Mouse (Mus musculus) midbrain, embryonic 10.5 days (tissue): ENCODE data around the gene Mast4. TPM values are rescaled to one million over a fixed set of nuclear protein-coding genes. Genes with fewer than 3 reads are reported as not detected.

Source experiments
- DNase-seq: peaks from one replicate; pipeline ENCODE4 v3.0.0-alpha.2; 2017; ENCODE audit warnings: low spot score
- H3K27ac ChIP-seq: fragments of 300-500 bp; sonication (generic); replicated peaks from 2 replicates; pipeline ENCODE4 v1.5.1; 2016; ENCODE audit warnings: mild to moderate bottlenecking
- H3K27me3 ChIP-seq: fragments of 300-500 bp; sonication (generic); 2 replicates; pipeline ENCODE4 v1.6.1; 2016; ENCODE audit warnings: low read depth, mild to moderate bottlenecking; ENCODE audit not compliant: poor library complexity, severe bottlenecking
- H3K36me3 ChIP-seq: fragments of 300-500 bp; sonication (generic); 2 replicates; pipeline ENCODE4 v1.6.1; 2016; ENCODE audit warnings: mild to moderate bottlenecking, moderate library complexity
- H3K4me1 ChIP-seq: fragments of 300-500 bp; sonication (generic); 2 replicates; pipeline ENCODE4 v1.6.1; 2016
- H3K4me3 ChIP-seq: fragments of 300-500 bp; sonication (generic); 2 replicates; pipeline ENCODE4 v1.5.1; 2016; ENCODE audit warnings: mild to moderate bottlenecking, moderate library complexity
- H3K9me3 ChIP-seq: fragments of 300-500 bp; sonication (generic); replicated peaks from 2 replicates; pipeline ENCODE4 v1.6.1; 2016; ENCODE audit warnings: mild to moderate bottlenecking
- WGBS: fragments of 180-500 bp; shearing (Covaris S2); methylation state at CpG from one replicate; pipeline ENCODE4 v1.1.7; 2016; 5-methylcytosine and 5-hydroxymethylcytosine counted together
- polyA plus RNA-seq: library from polyadenylated mRNA; unstranded; fragments of >200 nt; fragmentation: Nextera tagmentation; extraction: Ambion mirVana; gene quantifications from 2 replicates; pipeline ENCODE4 v1.2.1, GENCODE M21; 2016

Mast4 gene
- polyA plus RNA-seq, 1 experiment from 2014 or later, result 19.0 TPM

DNA sequence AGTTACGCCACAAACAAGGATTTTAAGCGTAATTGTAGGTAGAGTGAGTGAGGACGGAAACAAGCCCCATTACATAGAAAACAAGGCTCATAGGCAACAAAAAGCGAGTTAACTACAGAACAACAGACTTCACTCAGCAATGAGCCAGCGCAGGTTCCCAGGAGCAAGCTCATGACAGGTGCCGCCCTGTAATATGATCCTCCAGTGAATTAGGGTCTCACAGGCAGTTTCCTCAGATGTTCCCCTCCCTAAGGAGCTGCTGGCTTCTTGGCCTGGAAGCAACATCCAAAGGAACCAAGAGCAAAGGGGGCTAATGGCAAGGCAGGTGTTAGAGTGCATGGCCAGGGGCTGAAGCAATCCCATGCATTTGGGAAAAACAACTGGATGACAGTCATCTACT is 31.8 kb downstream of the Mast4 start:
- Histone ChIP-seq H3K9me3 (no peaks in the 10 kb centered on the region), H3K4me3 (no peak overlapping the region), H3K27me3 (no peaks in the 10 kb centered on the region), H3K4me1 (peaks cover 14% of the 10 kb centered on the region), H3K36me3 (no peaks in the 10 kb centered on the region), H3K27ac (no peak overlapping the region)
- no peak for DNase-seq
- 64% methylated on average over 6 of the region's 6 CpGs for WGBS

DNA sequence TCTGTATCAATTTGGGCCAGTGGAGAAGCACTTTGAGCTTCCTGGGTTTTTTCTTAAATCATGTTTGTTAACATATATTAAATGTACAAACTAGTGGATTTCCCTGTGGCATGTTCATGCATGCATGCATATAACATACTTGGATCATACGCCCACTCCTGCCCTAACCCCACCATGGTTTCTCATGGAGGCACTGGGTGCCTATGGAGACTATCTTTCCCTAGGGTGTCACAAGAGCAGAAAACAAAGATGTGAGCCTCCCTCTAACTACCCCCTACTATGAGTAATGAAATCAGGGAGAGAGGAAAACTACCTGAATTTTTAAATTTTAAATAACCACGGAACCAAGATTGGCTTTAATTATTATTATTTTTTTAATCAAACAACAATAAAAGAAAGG is 32.2 kb downstream of the Mast4 start:
- no peaks in the 10 kb centered on the region for H3K27me3 ChIP-seq
- DNase-seq, result no peak
- no peaks in the 10 kb centered on the region for H3K9me3 ChIP-seq
- peaks cover 14% of the 10 kb centered on the region for H3K4me1 ChIP-seq
- WGBS, result 92% methylated on average over 2 of the region's 2 CpGs
- no peaks in the 10 kb centered on the region for H3K36me3 ChIP-seq
- no peak overlapping the region for H3K4me3 ChIP-seq
- H3K27ac ChIP-seq, result no peak overlapping the region

DNA sequence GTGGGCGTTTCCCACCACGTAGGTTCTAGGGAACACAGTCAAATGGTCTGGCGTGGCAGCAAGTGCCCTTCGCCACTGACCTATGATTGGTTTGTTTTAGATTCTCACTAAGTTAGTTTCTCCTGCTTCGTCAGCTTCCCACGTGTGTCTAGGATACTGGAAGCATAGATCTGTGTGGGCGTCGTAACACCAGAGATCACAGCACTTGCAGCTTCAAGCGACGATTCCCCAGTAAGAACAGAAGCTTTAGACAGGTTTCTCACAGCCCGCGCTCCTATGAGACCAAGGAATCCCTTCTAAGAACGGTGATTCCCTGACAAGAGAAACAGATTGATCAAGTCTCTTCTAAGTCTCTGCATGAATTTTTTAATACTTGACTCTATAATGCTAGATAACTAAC is 39.9 kb downstream of the Mast4 start:
- DNase-seq, result no peak
- Histone ChIP-seq H3K9me3 (no peaks in the 10 kb centered on the region), H3K4me3 (no peak overlapping the region), H3K27ac (no peak overlapping the region), H3K36me3 (no peaks in the 10 kb centered on the region), H3K4me1 (no peaks in the 10 kb centered on the region), H3K27me3 (no peaks in the 10 kb centered on the region)
- WGBS, result 92% methylated on average over 13 of the region's 13 CpGs

DNA sequence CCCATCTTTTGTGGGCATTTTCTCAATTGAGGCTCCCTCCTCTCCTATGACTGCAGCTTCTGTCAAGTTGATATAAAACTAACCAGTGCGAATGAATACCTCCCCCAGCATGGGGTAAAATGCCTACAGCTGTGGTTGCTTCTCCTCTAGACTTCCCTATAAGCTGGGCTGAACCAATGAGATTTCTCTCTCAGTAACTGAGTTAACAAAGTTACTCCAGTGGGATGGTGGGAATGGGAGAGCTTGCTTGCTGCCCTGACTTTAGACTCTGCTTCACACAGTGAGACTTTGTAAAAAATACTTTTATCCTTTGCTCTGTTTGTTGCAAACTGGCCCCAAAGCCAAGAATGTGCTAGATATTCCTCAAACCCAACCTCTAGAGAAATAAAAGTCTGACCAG is 41.2 kb downstream of the Mast4 start:
- 83% methylated on average over 1 of the region's 1 CpGs for WGBS
- H3K27ac ChIP-seq, result no peak overlapping the region
- H3K9me3 ChIP-seq, result no peaks in the 10 kb centered on the region
- no peaks in the 10 kb centered on the region for H3K27me3 ChIP-seq
- no peak for DNase-seq
- no peak overlapping the region for H3K4me3 ChIP-seq
- no peaks in the 10 kb centered on the region for H3K36me3 ChIP-seq
- H3K4me1 ChIP-seq, result no peaks in the 10 kb centered on the region

DNA sequence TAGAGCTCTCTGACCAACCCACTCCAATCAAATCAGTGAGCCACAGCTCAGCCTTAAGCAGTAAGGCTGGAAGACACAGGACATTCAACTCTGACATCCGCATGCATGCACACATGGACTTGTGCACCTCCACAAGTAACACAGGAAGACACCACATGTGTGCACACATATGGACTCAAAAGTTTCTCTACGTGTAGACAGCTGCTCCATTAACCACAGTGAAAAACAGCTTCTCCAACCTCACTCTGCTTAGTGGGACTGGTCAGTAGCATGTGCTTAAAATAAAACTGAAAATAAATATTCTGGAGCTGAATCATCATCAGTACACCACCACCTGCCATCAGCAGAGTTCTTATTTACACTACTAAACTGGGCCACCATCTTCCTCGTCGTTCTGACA is 43.2 kb downstream of the Mast4 start:
- H3K27ac ChIP-seq, result no peak overlapping the region
- H3K4me3 ChIP-seq, result no peak overlapping the region
- WGBS, result 89% methylated on average over 4 of the region's 4 CpGs
- no peaks in the 10 kb centered on the region for H3K4me1 ChIP-seq
- no peaks in the 10 kb centered on the region for H3K9me3 ChIP-seq
- H3K36me3 ChIP-seq, result no peaks in the 10 kb centered on the region
- H3K27me3 ChIP-seq, result no peaks in the 10 kb centered on the region
- no peak for DNase-seq

DNA sequence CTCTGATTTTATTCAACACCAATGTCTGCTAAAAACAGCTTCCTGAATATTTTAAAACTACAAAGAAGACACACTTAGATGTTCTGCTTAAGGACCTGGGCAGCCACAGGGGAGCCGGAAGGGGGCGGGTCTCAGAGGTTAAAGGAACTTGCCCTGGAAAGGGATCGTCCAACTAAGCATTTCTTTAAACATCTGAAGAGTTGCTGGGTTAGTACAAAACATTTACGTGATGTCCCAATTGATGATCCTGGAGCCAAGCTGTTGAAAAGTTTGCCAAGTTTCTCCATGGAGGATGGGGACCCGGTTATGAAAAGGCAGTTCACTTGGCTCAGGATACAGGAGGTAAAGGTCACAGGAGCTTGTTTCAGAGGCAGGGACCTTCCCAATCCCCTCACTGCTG is 48.5 kb downstream of the Mast4 start:
- no peaks in the 10 kb centered on the region for H3K27me3 ChIP-seq
- DNase-seq, result no peak
- no peaks in the 10 kb centered on the region for H3K4me1 ChIP-seq
- no peaks in the 10 kb centered on the region for H3K36me3 ChIP-seq
- no peak overlapping the region for H3K4me3 ChIP-seq
- 77% methylated on average over 5 of the region's 5 CpGs for WGBS
- H3K9me3 ChIP-seq, result no peaks in the 10 kb centered on the region
- H3K27ac ChIP-seq, result no peak overlapping the region

DNA sequence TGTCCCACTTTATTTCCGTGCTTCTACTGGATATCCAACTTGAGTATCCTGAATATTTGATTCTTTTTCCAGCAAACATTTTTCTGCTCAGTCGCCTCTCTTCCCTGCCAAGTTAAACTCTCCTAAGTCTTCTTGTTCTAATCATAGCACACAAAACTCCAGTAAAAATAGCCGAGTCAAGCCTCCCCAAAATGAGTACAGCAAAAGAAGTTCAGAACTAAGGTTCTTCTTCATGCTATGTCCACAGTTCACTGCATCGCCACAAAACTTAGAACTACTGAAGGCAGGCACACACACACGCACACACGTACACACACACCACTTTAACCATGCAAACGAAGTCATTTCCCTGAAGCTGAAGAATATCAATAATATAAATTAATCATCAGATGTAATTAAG is 49.3 kb downstream of the Mast4 start:
- H3K27ac ChIP-seq, result no peak overlapping the region
- no peak for DNase-seq
- H3K9me3 ChIP-seq, result no peaks in the 10 kb centered on the region
- H3K4me3 ChIP-seq, result no peak overlapping the region
- WGBS, result 94% methylated on average over 7 of the region's 7 CpGs
- H3K27me3 ChIP-seq, result no peaks in the 10 kb centered on the region
- H3K36me3 ChIP-seq, result no peaks in the 10 kb centered on the region
- H3K4me1 ChIP-seq, result no peaks in the 10 kb centered on the region

DNA sequence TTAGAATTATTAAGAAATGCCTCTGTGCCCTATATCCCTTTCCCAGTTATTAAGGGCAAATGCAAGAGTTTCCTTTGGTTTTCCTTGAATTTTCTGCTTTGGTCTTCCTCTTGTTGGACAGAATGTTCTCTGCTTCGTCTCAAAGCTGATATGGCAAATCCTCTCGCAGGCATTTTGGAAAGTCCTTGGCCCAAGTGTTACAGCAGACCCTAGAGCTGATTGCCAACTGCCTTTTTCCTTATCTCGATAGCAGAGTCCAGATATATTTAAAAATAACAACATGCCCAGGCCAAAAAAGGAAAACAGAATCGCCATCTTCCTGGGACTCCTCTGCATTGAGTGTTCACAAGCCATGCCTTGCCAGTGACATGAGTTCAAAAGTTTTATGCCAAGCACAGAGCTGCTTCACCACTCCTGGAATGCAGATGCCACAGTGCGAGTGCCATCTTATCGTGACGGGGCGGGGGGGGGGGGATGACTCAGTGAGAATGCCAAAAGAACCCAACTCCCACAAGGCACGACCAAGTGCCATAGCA is 63.4 kb downstream of the Mast4 start:
- no peaks in the 10 kb centered on the region for H3K27me3 ChIP-seq
- no peaks in the 10 kb centered on the region for H3K9me3 ChIP-seq
- no peak overlapping the region for H3K27ac ChIP-seq
- H3K4me1 ChIP-seq, result no peaks in the 10 kb centered on the region
- no peak for DNase-seq
- no peak overlapping the region for H3K4me3 ChIP-seq
- WGBS, result 89% methylated on average over 9 of the region's 9 CpGs
- H3K36me3 ChIP-seq, result no peaks in the 10 kb centered on the region

DNA sequence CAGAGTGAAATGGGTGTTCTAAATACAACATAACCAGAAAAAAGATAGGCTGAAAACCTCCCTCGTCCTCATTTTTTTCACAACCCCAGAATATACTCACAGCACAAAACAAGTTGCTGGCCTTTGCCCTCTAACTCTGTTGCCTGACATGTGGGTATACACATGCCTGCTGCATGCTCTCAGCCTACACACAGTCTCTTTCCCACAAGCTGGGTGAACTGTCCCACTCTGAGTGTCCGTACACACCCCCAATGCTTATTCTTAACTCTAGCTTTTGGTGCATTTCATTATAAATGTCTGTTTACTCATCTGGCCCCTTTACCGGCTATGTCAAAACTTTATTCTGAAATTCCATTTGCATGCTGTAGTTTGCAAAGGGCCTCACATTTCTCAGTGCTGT is 71.6 kb downstream of the Mast4 start:
- H3K4me1 ChIP-seq, result no peaks in the 10 kb centered on the region
- H3K36me3 ChIP-seq, result no peaks in the 10 kb centered on the region
- H3K9me3 ChIP-seq, result no peaks in the 10 kb centered on the region
- H3K4me3 ChIP-seq, result no peak overlapping the region
- H3K27me3 ChIP-seq, result no peaks in the 10 kb centered on the region
- H3K27ac ChIP-seq, result no peak overlapping the region
- WGBS, result 89% methylated on average over 3 of the region's 3 CpGs
- DNase-seq, result no peak

DNA sequence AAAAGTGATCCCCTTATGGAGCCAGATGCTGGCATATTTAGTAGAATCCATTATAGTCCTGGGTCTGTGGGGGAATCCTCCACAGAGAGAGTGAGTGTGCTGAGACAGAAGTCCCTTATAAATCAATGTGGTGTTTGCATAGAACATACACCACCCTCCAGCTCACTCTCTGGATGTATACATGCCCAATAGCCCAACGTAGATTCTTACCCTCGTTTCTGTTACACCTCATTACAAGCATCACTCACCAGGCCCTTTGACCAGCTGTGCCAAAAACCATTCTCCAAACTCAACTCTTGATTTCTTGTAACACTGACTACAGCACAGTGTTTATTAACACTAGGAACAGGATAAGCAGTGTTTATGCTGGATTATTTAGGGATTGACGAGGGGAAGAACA is 72.2 kb downstream of the Mast4 start:
- 91% methylated on average over 3 of the region's 3 CpGs for WGBS
- Histone ChIP-seq H3K27ac (no peak overlapping the region), H3K36me3 (no peaks in the 10 kb centered on the region), H3K27me3 (no peaks in the 10 kb centered on the region), H3K9me3 (no peaks in the 10 kb centered on the region), H3K4me3 (no peak overlapping the region), H3K4me1 (no peaks in the 10 kb centered on the region)
- no peak for DNase-seq

DNA sequence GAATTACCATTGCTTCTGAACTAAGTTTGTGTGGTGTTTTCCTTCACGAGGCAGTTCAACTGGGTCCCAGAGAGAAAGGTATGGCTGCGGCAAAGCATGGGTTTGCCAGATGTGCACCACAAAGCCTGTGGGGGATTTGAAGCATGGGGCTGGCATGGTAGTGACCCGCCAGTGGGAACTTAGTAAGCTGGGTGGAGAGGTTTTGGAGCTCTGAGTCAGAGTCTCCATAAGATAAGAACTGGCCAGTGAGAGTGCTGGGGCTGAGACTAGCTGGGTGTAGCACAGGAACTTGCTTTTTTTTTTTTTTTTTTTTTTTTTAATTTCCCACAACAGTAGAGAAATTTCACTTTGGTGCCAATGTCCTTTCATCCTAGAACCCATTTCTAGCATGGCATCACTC is 73.9 kb downstream of the Mast4 start:
- no peak overlapping the region for H3K27ac ChIP-seq
- DNase-seq, result no peak
- WGBS, result 84% methylated on average over 3 of the region's 3 CpGs

DNA sequence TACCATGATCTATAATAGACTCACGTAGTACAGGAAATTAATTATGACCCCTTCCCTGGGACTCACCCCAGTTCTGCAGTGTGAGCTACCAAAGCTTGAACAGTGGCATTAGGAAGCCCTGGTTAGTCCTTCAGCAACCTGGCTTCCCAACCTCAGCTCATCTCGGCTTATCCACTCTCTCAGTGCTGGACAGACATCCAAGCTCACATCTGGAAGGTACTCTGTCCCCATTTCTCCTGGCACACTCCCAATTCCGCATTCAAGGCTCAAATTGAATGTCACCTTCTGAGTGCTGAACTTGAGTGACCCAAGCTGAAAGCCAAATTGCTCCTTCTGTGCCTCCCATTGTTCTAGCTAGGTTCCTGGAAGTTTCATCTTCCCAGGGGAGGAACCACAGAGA is 76.2 kb downstream of the Mast4 start:
- DNase-seq, result no peak
- no peaks in the 10 kb centered on the region for H3K27me3 ChIP-seq
- no peak overlapping the region for H3K4me3 ChIP-seq
- H3K36me3 ChIP-seq, result no peaks in the 10 kb centered on the region
- no peaks in the 10 kb centered on the region for H3K9me3 ChIP-seq
- H3K27ac ChIP-seq, result no peak overlapping the region
- H3K4me1 ChIP-seq, result no peaks in the 10 kb centered on the region
- 88% methylated on average over 3 of the region's 3 CpGs for WGBS

More for the DNA sequence above, 73.9 kb downstream of the Mast4 start:
- no peaks in the 10 kb centered on the region for H3K27me3 ChIP-seq
- H3K9me3 ChIP-seq, result no peaks in the 10 kb centered on the region
- H3K36me3 ChIP-seq, result no peaks in the 10 kb centered on the region
- H3K4me1 ChIP-seq, result no peaks in the 10 kb centered on the region
- H3K4me3 ChIP-seq, result no peak overlapping the region

DNA sequence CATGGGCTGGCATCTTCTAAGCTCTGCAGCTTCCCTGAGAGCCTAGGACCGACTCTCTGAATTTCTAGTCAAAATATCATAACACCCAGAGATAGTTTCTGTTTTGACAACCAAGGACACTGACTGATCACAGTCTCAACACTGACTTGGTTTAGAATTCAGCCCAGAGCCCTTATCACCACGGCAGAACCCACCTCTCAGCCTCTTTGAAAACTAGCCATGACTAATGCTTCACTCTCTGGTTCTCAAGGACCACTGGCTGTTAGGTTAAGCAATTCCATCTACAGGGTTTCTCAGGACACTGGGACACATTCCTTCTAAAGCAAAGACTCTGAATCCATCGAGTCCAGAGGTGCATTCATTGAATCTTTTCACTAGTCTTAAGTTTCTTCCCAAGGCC is 79.4 kb downstream of the Mast4 start:
- 83% methylated on average over 3 of the region's 3 CpGs for WGBS
- DNase-seq, result no peak
- no peaks in the 10 kb centered on the region for H3K4me1 ChIP-seq
- H3K9me3 ChIP-seq, result no peaks in the 10 kb centered on the region
- no peak overlapping the region for H3K27ac ChIP-seq
- no peaks in the 10 kb centered on the region for H3K36me3 ChIP-seq
- H3K4me3 ChIP-seq, result no peak overlapping the region
- peaks cover 7% of the 10 kb centered on the region; the same call in 1 of the 2 replicates for H3K27me3 ChIP-seq

DNA sequence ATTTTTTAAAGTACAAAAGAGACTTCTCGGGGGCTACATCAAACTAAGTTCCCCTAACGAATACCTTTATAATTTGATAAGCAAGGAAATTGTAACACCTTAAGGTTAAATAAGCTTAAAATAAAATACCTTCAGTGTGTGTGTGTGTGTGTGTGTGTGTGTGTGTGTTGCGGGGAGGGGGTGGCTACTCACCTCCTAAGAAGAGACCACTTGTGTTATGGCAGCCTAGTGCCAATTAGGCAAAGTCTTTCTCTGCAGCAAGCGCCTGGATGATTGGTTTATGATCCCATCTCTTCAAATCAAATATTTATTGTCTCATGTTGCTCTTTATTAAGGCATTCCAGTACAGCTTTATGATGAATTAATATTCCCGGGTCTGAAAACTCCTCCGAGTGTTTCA is 81.2 kb downstream of the Mast4 start:
- Histone ChIP-seq H3K36me3 (no peaks in the 10 kb centered on the region), H3K4me1 (peaks cover 15% of the 10 kb centered on the region), H3K27me3 (peaks cover 17% of the 10 kb centered on the region; the same call in 1 of the 2 replicates), H3K9me3 (no peaks in the 10 kb centered on the region), H3K27ac (no peak overlapping the region), H3K4me3 (no peak overlapping the region)
- 91% methylated on average over 6 of the region's 6 CpGs for WGBS
- no peak for DNase-seq
